Mouse (Mus musculus) limb, embryonic 14.5 days (tissue): ENCODE results near the gene Ndst2. TPM values are rescaled to one million over a fixed set of nuclear protein-coding genes. Genes with fewer than 3 reads are reported as not detected.

ENCODE experiments used
- ATAC-seq: fragments of 200-750 bp; cut with Nextera tagmentation; 2 replicates; pipeline ENCODE4 v1.8.0; 2017; ENCODE audit warnings: low read depth, moderate number of reproducible peaks, moderate TSS enrichment; ENCODE audit not compliant: low FRiP score
- DNase-seq: peaks from one replicate; pipeline ENCODE4 v3.0.0-alpha.2; 2015; ENCODE audit warnings: low spot score
- H3K27ac ChIP-seq: fragments of 300-500 bp; sonication (generic); replicated peaks from 2 replicates; pipeline ENCODE4 v1.5.1; 2014; ENCODE audit warnings: low read depth, mild to moderate bottlenecking, low read length, moderate library complexity, mixed read lengths
- H3K27me3 ChIP-seq: fragments of 300-500 bp; sonication (generic); 2 replicates; pipeline ENCODE4 v1.6.1; 2014; ENCODE audit warnings: low read length, mixed read lengths; ENCODE audit not compliant: control insufficient read depth, insufficient read depth
- H3K36me3 ChIP-seq: fragments of 300-500 bp; sonication (generic); 2 replicates; pipeline ENCODE4 v1.6.1; 2014; ENCODE audit warnings: mild to moderate bottlenecking, low read length, moderate library complexity, mixed read lengths; ENCODE audit not compliant: control insufficient read depth, insufficient read depth
- H3K4me1 ChIP-seq: fragments of 300-500 bp; sonication (generic); 2 replicates; pipeline ENCODE4 v1.6.1; 2014; ENCODE audit warnings: antibody characterized with exemption, low read length, mixed read lengths; ENCODE audit not compliant: control insufficient read depth, insufficient read depth
- H3K4me2 ChIP-seq: fragments of 300-500 bp; sonication (generic); replicated peaks from 2 replicates; pipeline ENCODE4 v1.6.1; 2014; ENCODE audit warnings: low read depth, mild to moderate bottlenecking, low read length, moderate library complexity; ENCODE audit not compliant: severe bottlenecking
- H3K4me3 ChIP-seq: fragments of 300-500 bp; sonication (generic); replicated peaks from 2 replicates; pipeline ENCODE4 v1.5.1; 2014; ENCODE audit warnings: low read length
- H3K9ac ChIP-seq: fragments of 300-500 bp; sonication (generic); 2 replicates; pipeline ENCODE4 v1.6.1; 2014; ENCODE audit warnings: mild to moderate bottlenecking, low read depth, low read length, moderate library complexity; ENCODE audit not compliant: severe bottlenecking
- H3K9me3 ChIP-seq: fragments of 300-500 bp; sonication (generic); 2 replicates; pipeline ENCODE4 v1.6.1; 2016; ENCODE audit warnings: low read length; ENCODE audit not compliant: control insufficient read depth
- POLR2A ChIP-seq: fragments of 200-500 bp; IDR thresholded peaks from 2 replicates; pipeline ENCODE4 v1.8.0; 2012; ENCODE audit warnings: inconsistent platforms, mild to moderate bottlenecking, moderate library complexity, borderline replicate concordance; ENCODE audit not compliant: insufficient read depth, insufficient read length; ENCODE audit errors: extremely low read depth
- WGBS: fragments of 180-500 bp; shearing (Covaris S2); extraction: QIAGEN DNeasy Blood & Tissue Kit; methylation state at CpG from one replicate; pipeline ENCODE4 v1.1.7; 2014; 5-methylcytosine and 5-hydroxymethylcytosine counted together
- polyA plus RNA-seq, 2 experiments: library from polyadenylated mRNA; depleted of rRNA in 1 of 2; stranded (reverse) in 1 of 2; unstranded in 1 of 2; fragments of >200 nt; fragmentation: Nextera tagmentation in 1 of 2; extraction: Ambion mirVana in 1 of 2; gene quantifications; 2 replicates each; pipeline versions ENCODE4 v1.2.1 to v1.2.3; 2012 to 2014

Ndst2 gene
- polyA plus RNA-seq, 2 experiments = 36.5 to 65.9 TPM

DNA sequence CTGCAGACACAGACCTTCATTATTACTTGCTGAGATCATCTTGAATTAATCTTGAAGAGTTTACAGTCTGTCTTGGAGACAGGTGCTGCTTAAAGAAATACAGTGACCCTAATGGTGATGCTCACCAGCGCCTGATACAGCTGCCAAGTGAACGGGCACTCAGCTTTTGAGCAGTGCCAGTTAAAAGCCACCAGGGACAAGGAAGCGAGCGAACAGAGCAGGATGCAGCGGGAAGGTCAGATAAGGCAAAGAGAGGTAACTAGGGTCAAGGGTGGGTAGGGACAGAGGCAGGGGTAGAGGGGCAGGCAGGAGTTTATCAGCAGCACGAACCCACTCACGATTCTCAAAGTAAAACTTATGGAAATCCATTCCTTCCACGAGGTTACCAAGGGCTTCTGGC lies 4.1 kb upstream of the Ndst2 start:
- DNase-seq (no peak), ATAC-seq (no peak)
- 78% methylated on average over 8 of the region's 8 CpGs for WGBS
- Histone ChIP-seq H3K27me3 (no peaks in the 10 kb centered on the region), H3K4me3 (no peak overlapping the region), H3K4me1 (no peaks in the 10 kb centered on the region), H3K36me3 (peaks cover 65% of the 10 kb centered on the region), H3K9me3 (no peaks in the 10 kb centered on the region), H3K4me2 (no peak overlapping the region), H3K27ac (no peak overlapping the region), H3K9ac (no peak overlapping the region)
- TF ChIP-seq POLR2A = no peak

DNA sequence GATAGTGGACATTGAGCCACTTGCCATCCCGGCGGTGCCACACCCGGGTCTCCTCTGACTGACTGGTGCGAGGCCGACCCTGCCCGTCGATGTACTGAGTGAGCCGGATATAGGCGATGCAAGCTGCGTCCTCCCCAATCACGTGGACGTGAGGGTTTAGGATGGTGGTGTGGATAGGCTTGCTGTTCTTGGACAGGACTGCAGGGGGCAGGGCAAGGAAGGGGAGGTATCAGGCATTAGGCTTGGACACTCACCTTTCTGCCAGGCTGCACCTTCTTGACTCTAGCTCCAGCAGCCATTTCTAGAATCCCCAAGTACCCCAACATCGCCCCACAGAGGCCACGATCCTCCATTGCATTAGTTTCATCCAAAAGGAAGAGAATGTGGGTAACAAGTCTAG lies 2.9 kb upstream of the Ndst2 start:
- no peak for ATAC-seq
- TF ChIP-seq POLR2A = no peak
- DNase-seq = no peak
- Histone ChIP-seq H3K9me3 (no peaks in the 10 kb centered on the region), H3K27me3 (no peaks in the 10 kb centered on the region), H3K27ac (no peak overlapping the region), H3K36me3 (peaks cover 56% of the 10 kb centered on the region), H3K4me3 (no peak overlapping the region), H3K4me2 (no peak overlapping the region), H3K9ac (no peak overlapping the region), H3K4me1 (no peaks in the 10 kb centered on the region)
- 57% methylated on average over 14 of the region's 14 CpGs for whole genome bisulfite sequencing

GRCm38 (mm10) chr14:20735892-20736390 lies 1.6 kb upstream of the Ndst2 start:
- no peak overlapping the region for H3K4me3 ChIP-seq
- ATAC-seq = no peak
- no peaks in the 10 kb centered on the region for H3K9me3 ChIP-seq
- H3K9ac ChIP-seq = no peak overlapping the region
- no peaks in the 10 kb centered on the region for H3K27me3 ChIP-seq
- 92% methylated on average over 13 of the region's 13 CpGs for WGBS
- H3K36me3 ChIP-seq = peaks cover 55% of the 10 kb centered on the region
- H3K27ac ChIP-seq = no peak overlapping the region
- no peak overlapping the region for H3K4me2 ChIP-seq
- DNase-seq = no peak
- no peaks in the 10 kb centered on the region for H3K4me1 ChIP-seq
- TF ChIP-seq POLR2A = no peak

GRCm38 (mm10) chr14:20735052-20735451 lies 690 bp upstream of the Ndst2 start:
- Histone ChIP-seq H3K4me1 (no peaks in the 10 kb centered on the region), H3K4me2 (peak overlapping the region; percentile 84), H3K27me3 (no peaks in the 10 kb centered on the region), H3K27ac (peak overlapping the region; percentile 43; the same call in 1 of the 2 replicates), H3K9ac (no peak overlapping the region), H3K36me3 (peaks cover 59% of the 10 kb centered on the region), H3K9me3 (no peaks in the 10 kb centered on the region), H3K4me3 (peak overlapping the region; percentile 80; the same call in 1 of the 2 replicates)
- ATAC-seq (no peak), DNase-seq (no peak)
- 65% methylated on average over 2 of the region's 2 CpGs for WGBS
- TF ChIP-seq POLR2A = no peak

DNA sequence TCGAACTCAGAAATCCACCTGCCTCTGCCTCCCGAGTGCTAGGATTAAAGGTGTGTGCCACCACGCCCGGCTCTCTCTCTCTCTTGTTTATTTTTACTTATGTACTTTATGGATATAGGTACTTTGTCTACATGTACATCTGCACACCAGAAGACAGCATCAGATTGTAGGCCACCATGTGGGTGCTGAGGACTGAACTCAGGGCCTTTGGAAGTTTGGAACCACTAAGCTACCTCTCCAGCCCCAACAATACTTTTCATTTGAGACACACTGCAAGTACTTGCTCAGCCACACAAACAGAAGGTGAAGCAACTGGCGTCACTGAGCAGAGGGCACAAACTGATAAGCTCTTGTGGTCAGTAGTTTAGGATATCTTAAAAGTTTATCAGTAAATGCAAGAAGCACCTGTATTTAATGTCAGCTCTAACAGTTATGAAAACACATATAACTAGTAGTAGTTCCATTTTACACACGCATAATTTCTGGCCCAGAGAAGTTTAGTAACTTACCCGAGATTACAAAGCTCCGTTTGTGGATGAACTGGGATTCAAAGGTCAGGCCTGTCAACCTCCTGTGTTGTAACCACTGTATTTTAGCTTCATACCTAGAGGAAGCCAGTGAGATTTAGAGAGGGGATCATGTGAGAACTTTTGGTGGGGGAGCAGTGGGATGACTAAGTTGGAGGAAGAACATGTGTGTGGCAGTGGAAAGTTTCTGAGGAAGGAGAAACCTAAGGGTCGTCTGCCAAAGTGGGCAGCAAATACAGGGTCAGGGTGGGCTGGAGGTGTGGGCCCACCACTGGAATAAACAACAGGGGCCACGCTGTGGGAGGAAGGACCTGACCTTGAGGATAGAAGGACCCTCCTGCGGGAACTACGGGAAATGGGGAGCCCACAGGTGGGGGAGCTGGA lies 1.1 kb downstream of the Ndst2 start:
- no peak for TF ChIP-seq POLR2A
- Histone ChIP-seq H3K27ac (peak overlapping the region; percentile 92), H3K9ac (peak overlapping the region; percentile 93), H3K27me3 (no peaks in the 10 kb centered on the region), H3K36me3 (peaks cover 61% of the 10 kb centered on the region), H3K4me1 (no peaks in the 10 kb centered on the region), H3K4me3 (peak overlapping the region; percentile 80), H3K9me3 (no peaks in the 10 kb centered on the region), H3K4me2 (peak overlapping the region; percentile 84)
- ATAC-seq (no peak), DNase-seq (no peak)
- 51% methylated on average over 12 of the region's 12 CpGs for WGBS
